Comparison of ENCODE assay signal across 16 mouse cellular contexts in genomic region chr10:93699689-93700478, GRCm38 (mm10). TPM values are rescaled to one million over a fixed set of nuclear protein-coding genes. Genes with fewer than 3 reads are reported as not detected.
A peak's percentile ranks its signal among the peaks of the same experiment; 100 is the strongest.
DNase-seq lines count a peak whose midpoint lies in the region; ATAC-seq and TF ChIP-seq lines count a peak whose summit lies in the region.
"Had no signal": no experiment of that assay in that cellular context is flagged by ENCODE, and none has a peak within 500 bp of the region (broad histone marks: within the 10 kb centered on the region; RNA-seq: fewer than 3 reads in every experiment).

No protein-coding gene starts in this region.

- TF ChIP-seq POLR2A in CH12.LX (IDR thresholded peaks at IDR 0.05; ENCODE audit: low read depth, low read length), result no peak

- DNase-seq in hindbrain, embryonic 10.5 days (ENCODE audit: low spot score), result no peak
- DNase-seq in CH12.LX (ENCODE audit: extremely low read depth), result no peak
- DNase-seq in left cerebral cortex, postnatal 14 days (ENCODE audit: low spot score in 2 of 2), result no peak
- DNase-seq in gastrocnemius, postnatal 10 days, result no peak
- DNase-seq: adrenal gland, adult 2 months; B cell, adult 2 months; cerebellum, adult 18-20 months; thymus, adult 2 months had no signal

- TF ChIP-seq RAD21 in CH12.LX (IDR thresholded peaks at IDR 0.05; ENCODE audit: low read depth, low read length), result no peak

- no peaks in the 10 kb centered on the region; the same call in 1 of the 2 replicates for H3K4me1 ChIP-seq in hindbrain, embryonic 15.5 days (replicated peaks)
- peaks cover 18% of the 10 kb centered on the region for H3K4me1 ChIP-seq in hindbrain, embryonic 10.5 days (replicated peaks)
- H3K4me1 ChIP-seq in CH12.LX (ENCODE audit: control insufficient read depth in 1 of 2, insufficient read depth in 2 of 2), result peaks cover 4 to 6% of the 10 kb centered on the region in 2 experiments; a peak in 3 of 4 replicates
- peaks cover 30% of the 10 kb centered on the region for H3K4me1 ChIP-seq in forebrain, embryonic 13.5 days
- peaks cover 33% of the 10 kb centered on the region for H3K4me1 ChIP-seq in liver, embryonic 15.5 days (replicated peaks)
- H3K4me1 ChIP-seq in intestine, embryonic 15.5 days (replicated peaks), result no peaks in the 10 kb centered on the region
- H3K4me1 ChIP-seq: embryonic facial prominence, embryonic 13.5 days; kidney, embryonic 15.5 days; neural tube, embryonic 15.5 days had no signal

- H3K9me3 ChIP-seq in hindbrain, embryonic 15.5 days, result no peaks in the 10 kb centered on the region
- no peaks in the 10 kb centered on the region for H3K9me3 ChIP-seq in hindbrain, embryonic 10.5 days
- no peaks in the 10 kb centered on the region for H3K9me3 ChIP-seq in CH12.LX (replicated peaks; ENCODE audit: low read length)
- H3K9me3 ChIP-seq in forebrain, embryonic 13.5 days (replicated peaks), result no peaks in the 10 kb centered on the region
- no peaks in the 10 kb centered on the region for H3K9me3 ChIP-seq in liver, embryonic 15.5 days (replicated peaks)
- H3K9me3 ChIP-seq in intestine, embryonic 15.5 days, result no peaks in the 10 kb centered on the region
- H3K9me3 ChIP-seq: embryonic facial prominence, embryonic 13.5 days; heart, embryonic 15.5 days; kidney, embryonic 15.5 days; neural tube, embryonic 15.5 days had no signal

- no peak overlapping the region for H3K9ac ChIP-seq in hindbrain, embryonic 15.5 days
- no peak overlapping the region for H3K9ac ChIP-seq in CH12.LX (ENCODE audit: insufficient read depth, low read depth)
- H3K9ac ChIP-seq in forebrain, embryonic 13.5 days, result no peak overlapping the region
- H3K9ac ChIP-seq in liver, embryonic 15.5 days, result no peak overlapping the region
- no peak overlapping the region for H3K9ac ChIP-seq in intestine, embryonic 15.5 days
- H3K9ac ChIP-seq: embryonic facial prominence, embryonic 13.5 days; heart, embryonic 15.5 days; kidney, embryonic 15.5 days; neural tube, embryonic 15.5 days had no signal

- in situ Hi-C loops in CH12.LX (cut with MboI; ENCODE audit: low pct_ligation_motif_present, low pct_unique_long_range_greater_than_20kb, low sequenced_read_pairs), result no loop called here

- no peak for TF ChIP-seq CTCF in CH12.LX (conservative IDR thresholded peaks at IDR 0.05 in 1 of 2, IDR thresholded peaks at IDR 0.05 in 1 of 2; ENCODE audit: low read depth in 2 of 2, low read length in 2 of 2)

- H3K4me2 ChIP-seq in hindbrain, embryonic 15.5 days, result peak overlapping the region; percentile 23; the same call in 1 of the 2 replicates
- H3K4me2 ChIP-seq in CH12.LX (ENCODE audit: insufficient read depth, low read depth, poor library complexity, severe bottlenecking), result peak overlapping the region; percentile 19; the same call in 1 of the 2 replicates
- peak overlapping the region; percentile 53 for H3K4me2 ChIP-seq in forebrain, embryonic 13.5 days
- peak overlapping the region; percentile 64 for H3K4me2 ChIP-seq in liver, embryonic 15.5 days
- no peak overlapping the region for H3K4me2 ChIP-seq in intestine, embryonic 15.5 days (replicated peaks)
- H3K4me2 ChIP-seq: embryonic facial prominence, embryonic 13.5 days; kidney, embryonic 15.5 days; neural tube, embryonic 15.5 days had no signal

- no peaks in the 10 kb centered on the region for H3K36me3 ChIP-seq in hindbrain, embryonic 15.5 days
- H3K36me3 ChIP-seq in hindbrain, embryonic 10.5 days, result no peaks in the 10 kb centered on the region
- H3K36me3 ChIP-seq in CH12.LX (replicated peaks in 1 of 2; ENCODE audit: control insufficient read depth in 1 of 2, insufficient read depth in 1 of 2, low read length in 1 of 2), result no peaks in the 10 kb centered on the region
- H3K36me3 ChIP-seq in forebrain, embryonic 13.5 days (ENCODE audit: poor library complexity, severe bottlenecking), result no peaks in the 10 kb centered on the region
- H3K36me3 ChIP-seq in liver, embryonic 15.5 days (replicated peaks), result no peaks in the 10 kb centered on the region
- no peaks in the 10 kb centered on the region for H3K36me3 ChIP-seq in intestine, embryonic 15.5 days
- H3K36me3 ChIP-seq: embryonic facial prominence, embryonic 13.5 days; heart, embryonic 15.5 days; kidney, embryonic 15.5 days; neural tube, embryonic 15.5 days had no signal

- dilution Hi-C loops in CH12.LX (cut with MboI; ENCODE audit: extremely low pct_ligation_motif_present, extremely low pct_unique_long_range_greater_than_20kb, low sequenced_read_pairs), result no loop called here

- H3K79me2 ChIP-seq in CH12.LX (replicated peaks; ENCODE audit: control insufficient read depth, extremely low read depth, insufficient read depth, poor library complexity, severe bottlenecking), result no peaks in the 10 kb centered on the region

- intact Hi-C loops in left cerebral cortex, postnatal 14 days (cut with DNase I), result no loop called here

- TF ChIP-seq EP300 in CH12.LX (IDR thresholded peaks at IDR 0.05; ENCODE audit: low read length), result no peak

- no peak overlapping the region for H3K27ac ChIP-seq in hindbrain, embryonic 15.5 days (replicated peaks)
- no peak overlapping the region for H3K27ac ChIP-seq in hindbrain, embryonic 10.5 days
- no peak overlapping the region for H3K27ac ChIP-seq in CH12.LX (ENCODE audit: insufficient read depth, low read depth)
- H3K27ac ChIP-seq in forebrain, embryonic 13.5 days, result peak overlapping the region; percentile 46
- H3K27ac ChIP-seq in liver, embryonic 15.5 days (replicated peaks), result no peak overlapping the region
- H3K27ac ChIP-seq in intestine, embryonic 15.5 days, result no peak overlapping the region
- H3K27ac ChIP-seq: embryonic facial prominence, embryonic 13.5 days; heart, embryonic 15.5 days; kidney, embryonic 15.5 days; neural tube, embryonic 15.5 days had no signal

- H3K27me3 ChIP-seq in hindbrain, embryonic 15.5 days, result no peaks in the 10 kb centered on the region
- H3K27me3 ChIP-seq in hindbrain, embryonic 10.5 days (ENCODE audit: insufficient read depth, poor library complexity, severe bottlenecking), result no peaks in the 10 kb centered on the region
- no peaks in the 10 kb centered on the region for H3K27me3 ChIP-seq in CH12.LX (replicated peaks)
- H3K27me3 ChIP-seq in forebrain, embryonic 13.5 days, result no peaks in the 10 kb centered on the region
- H3K27me3 ChIP-seq in liver, embryonic 15.5 days, result no peaks in the 10 kb centered on the region
- no peaks in the 10 kb centered on the region for H3K27me3 ChIP-seq in intestine, embryonic 15.5 days (replicated peaks)
- H3K27me3 ChIP-seq: embryonic facial prominence, embryonic 13.5 days; heart, embryonic 15.5 days; kidney, embryonic 15.5 days; neural tube, embryonic 15.5 days had no signal

- no peak overlapping the region for H3K4me3 ChIP-seq in hindbrain, embryonic 15.5 days
- H3K4me3 ChIP-seq in hindbrain, embryonic 10.5 days, result no peak overlapping the region
- no peak overlapping the region for H3K4me3 ChIP-seq in CH12.LX (replicated peaks in 1 of 3; ENCODE audit: low read depth in 2 of 3, low read length in 2 of 3, poor library complexity in 1 of 3)
- H3K4me3 ChIP-seq in forebrain, embryonic 13.5 days, result peak overlapping the region; percentile 26; the same call in 1 of the 2 replicates
- peak overlapping the region; percentile 35 for H3K4me3 ChIP-seq in liver, embryonic 15.5 days (replicated peaks)
- no peak overlapping the region for H3K4me3 ChIP-seq in intestine, embryonic 15.5 days (replicated peaks)
- H3K4me3 ChIP-seq: embryonic facial prominence, embryonic 13.5 days; heart, embryonic 15.5 days; kidney, embryonic 15.5 days; neural tube, embryonic 15.5 days had no signal

- 69% methylated on average over 10 of the region's 10 CpGs for WGBS in hindbrain, embryonic 15.5 days
- WGBS in hindbrain, embryonic 10.5 days, result 86% methylated on average over 10 of the region's 10 CpGs
- WGBS in forebrain, embryonic 13.5 days, result 53% methylated on average over 10 of the region's 10 CpGs
- WGBS in liver, embryonic 15.5 days (ENCODE audit: insufficient replicate concordance), result 48% methylated on average over 10 of the region's 10 CpGs
- 84% methylated on average over 10 of the region's 10 CpGs for whole genome bisulfite sequencing in intestine, embryonic 15.5 days

- ATAC-seq in hindbrain, embryonic 15.5 days (ENCODE audit: low FRiP score, low read depth), result no peak
- peak; percentile 67 for ATAC-seq in forebrain, embryonic 13.5 days
- ATAC-seq in liver, embryonic 15.5 days (ENCODE audit: insufficient read depth), result no peak
- ATAC-seq in intestine, embryonic 15.5 days, result no peak

TF ChIP-seq in CH12.LX, 34 proteins besides CTCF, POLR2A, EP300 and RAD21 (continues in another document):
- TF ChIP-seq MYC (IDR thresholded peaks at IDR 0.05; ENCODE audit: low read depth, low read length) (no peak), MEF2A (IDR thresholded peaks at IDR 0.05; ENCODE audit: borderline replicate concordance, low read depth, low read length) (no peak), ZKSCAN1 (IDR thresholded peaks at IDR 0.05; ENCODE audit: borderline replicate concordance, low read depth, low read length) (no peak), USF2 (conservative IDR thresholded peaks at IDR 0.05; ENCODE audit: low read depth, low read length) (no peak), POLR2AphosphoS2 (IDR thresholded peaks at IDR 0.05; ENCODE audit: low read depth, low read length) (no peak), TBP (conservative IDR thresholded peaks at IDR 0.05; ENCODE audit: low read depth, low read length) (no peak), KAT2A (IDR thresholded peaks at IDR 0.05; ENCODE audit: insufficient replicate concordance, low read length) (no peak), CHD2 (IDR thresholded peaks at IDR 0.05; ENCODE audit: low read length) (no peak), BHLHE40 (IDR thresholded peaks at IDR 0.05; ENCODE audit: low read depth, low read length) (no peak), SMC3 (IDR thresholded peaks at IDR 0.05; ENCODE audit: low read depth, low read length) (no peak), SIN3A (IDR thresholded peaks at IDR 0.05; ENCODE audit: low read length) (no peak), MAX (IDR thresholded peaks at IDR 0.05; ENCODE audit: low read length) (no peak), JUND (conservative IDR thresholded peaks at IDR 0.05; ENCODE audit: low read depth, low read length) (no peak), CHD1 (IDR thresholded peaks at IDR 0.05; ENCODE audit: low read depth, low read length) (no peak), PAX5 (IDR thresholded peaks at IDR 0.05; ENCODE audit: low read length) (no peak)

RNA-seq across cellular contexts. Expression of gene Ntn4, which starts 59.4 kb away (rescaled TPM):
- 0.97 and 1.5 TPM in 2 replicates for polyA plus RNA-seq in hindbrain, embryonic 15.5 days (2015; fragmentation: Nextera tagmentation; extraction: Ambion mirVana)
- polyA plus RNA-seq in hindbrain, embryonic 10.5 days (2016; fragmentation: Nextera tagmentation; extraction: Ambion mirVana), result 0.90 and 2.2 TPM in 2 replicates
- not detected in 2 replicates for total RNA-seq in CH12.LX (2012; rRNA removed)
- not detected in 2 replicates for total RNA-seq in CH12.LX (2014; rRNA removed)
- not detected in 2 replicates for polyA plus RNA-seq in CH12.LX (2012; ENCODE audit: insufficient read length, low read depth)
- polyA plus RNA-seq in forebrain, embryonic 13.5 days (2015; fragmentation: Nextera tagmentation; extraction: Ambion mirVana), result 2.1 and 2.7 TPM in 2 replicates
- 0.07 and 0.09 TPM in 2 replicates for polyA plus RNA-seq in liver, embryonic 15.5 days (2015; fragmentation: Nextera tagmentation; extraction: Ambion mirVana)
- polyA plus RNA-seq in intestine, embryonic 15.5 days (2015; fragmentation: Nextera tagmentation; extraction: Ambion mirVana), result 0.29 and 0.47 TPM in 2 replicates
- 10 to 100 TPM; 11.7 to 16.1 TPM for total RNA-seq in left cerebral cortex, postnatal 14 days (2021)
- total RNA-seq in gastrocnemius, postnatal 10 days (2021), result 10 to 100 TPM; 10.3 to 12.3 TPM

Comparison
In these comparisons a context has a peak if more than half of its experiments do, and no peak if none do; other contexts are left out.
1. H3K4me3 ChIP-seq: peak in forebrain, embryonic 13.5 days (single experiment) and liver, embryonic 15.5 days (single experiment); none in hindbrain, embryonic 15.5 days (single experiment), hindbrain, embryonic 10.5 days (single experiment), CH12.LX (0 of 3) and intestine, embryonic 15.5 days (single experiment).